Mouse (Mus musculus) liver, adult 2 months (tissue): ENCODE results near the gene Fbxo36.

Experiments used
- CTCF ChIP-seq: fragments of 200-500 bp; IDR thresholded peaks from 2 replicates; pipeline ENCODE4 v1.5.1; 2011; ENCODE audit warnings: low read depth, low read length, control low read depth
- POLR2A ChIP-seq: fragments of 200-500 bp; IDR thresholded peaks from 2 replicates; pipeline ENCODE4 v1.6.1; 2011; ENCODE audit warnings: low read length, control low read depth; ENCODE audit not compliant: insufficient read depth; ENCODE audit errors: extremely low read depth

DNA sequence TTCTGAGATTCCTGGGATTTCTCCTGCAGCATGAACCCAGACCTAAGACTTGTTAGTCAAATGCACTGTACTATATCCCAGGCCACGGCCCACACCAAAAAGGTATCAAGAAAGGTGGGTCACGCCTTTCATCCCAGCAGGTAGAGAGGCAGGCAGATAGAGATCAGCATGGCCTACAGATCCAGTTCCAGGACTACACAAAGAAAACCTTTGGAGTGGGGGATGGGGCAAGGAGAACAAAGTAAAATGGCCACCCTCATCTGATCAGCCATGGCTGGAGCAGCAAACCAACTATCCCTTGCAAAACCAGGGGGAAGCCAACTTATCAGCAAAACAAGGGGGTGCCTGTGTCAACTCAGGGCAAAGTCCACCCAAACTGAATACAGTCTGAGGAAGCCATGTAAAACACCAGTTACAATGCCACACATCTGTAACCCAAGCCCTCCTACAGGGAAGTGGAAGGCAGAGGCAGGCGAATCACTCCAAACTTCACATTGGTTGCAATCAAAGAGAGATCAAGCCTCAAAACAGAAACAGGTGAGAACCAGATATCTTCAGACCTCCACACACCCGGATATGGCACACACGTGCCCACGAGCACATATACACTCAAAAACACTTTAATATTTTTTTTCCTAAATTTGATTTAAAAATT lies 9.3 kb downstream of the Fbxo36 start:
- TF ChIP-seq CTCF (no peak), POLR2A (no peak)
